Mouse (Mus musculus) embryonic stem cell, embryonic (primary cell): ENCODE data around the gene Gpr33.

Experiments
- CTCF ChIA-PET, 4 experiments: fragments of 300-600 bp in 2 of 4; fragments of 350-600 bp in 2 of 4; sonication (Branson Sonifier 250); formaldehyde crosslinking; loops; one replicate each; lab custom pipeline; 2022; ENCODE audit warnings: inconsistent platforms in 2 of 4; lab: Charles Lee
- POLR2A ChIA-PET, 4 experiments: fragments of 300-600 bp in 2 of 4; fragments of 350-600 bp in 2 of 4; sonication (Branson Sonifier 250); formaldehyde crosslinking; loops; one replicate each; lab custom pipeline; 2022; ENCODE audit warnings: antibody characterized with exemption in 4 of 4, inconsistent platforms in 1 of 4; lab: Charles Lee

The Gpr33 gene

GRCm38 (mm10) chr12:52027963-52028362, at the start of gene Gpr33:
Gene Gpr33, minus strand, starts transcription at chr12:52028063.
- CTCF ChIA-PET = interaction anchor here in 1 of 4 experiments (0.5 kb wide), 1 partner anchor 14 kb away, joined by 3 read pairs; no protein-coding TSS in a partner anchor

GRCm38 (mm10) chr12:52049324-52049723, 21.5 kb upstream of the Gpr33 start:
- ChIA-PET POLR2A (no interaction called here), CTCF (no interaction called here)

More at GRCm38 (mm10) chr12:52027963-52028362, at the start of gene Gpr33:
- POLR2A ChIA-PET = no interaction called here

GRCm38 (mm10) chr12:52046371-52046770, 18.5 kb upstream of the Gpr33 start:
- CTCF ChIA-PET = no interaction called here
- POLR2A ChIA-PET = no interaction called here

DNA sequence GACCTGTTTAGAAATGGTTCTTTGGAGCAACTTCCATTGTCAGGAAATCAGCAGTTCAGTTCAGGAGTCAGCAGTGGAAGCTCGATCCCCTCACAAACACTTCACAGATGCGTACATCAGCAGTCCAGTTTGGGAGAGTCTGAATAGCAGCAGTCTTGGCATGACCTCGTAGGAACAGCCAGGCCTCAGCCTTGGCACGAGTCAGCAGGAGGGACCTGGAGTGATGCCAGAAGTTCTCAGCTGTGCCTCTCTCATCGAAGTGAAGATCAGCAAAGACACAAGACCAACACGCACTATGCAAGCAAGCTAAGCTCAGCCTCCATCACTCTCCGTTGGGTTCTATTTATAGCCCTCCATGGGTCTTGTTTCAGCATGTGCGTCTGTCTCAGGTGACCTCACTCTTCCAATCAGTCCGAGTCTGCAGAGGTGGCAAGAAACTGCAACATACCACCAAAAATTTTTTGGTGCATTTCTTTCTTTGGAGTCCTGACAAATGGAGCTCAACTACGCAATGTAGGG, 15.0 kb upstream of the Gpr33 start:
- CTCF ChIA-PET = interaction anchor here in 1 of 4 experiments (0.6 kb wide), 1 partner anchor 595 kb away, joined by 7 read pairs; no protein-coding TSS in a partner anchor
- POLR2A ChIA-PET = no interaction called here

- CTCF ChIA-PET = interaction anchor here in 3 of 4 experiments (0.5 to 1.1 kb wide), 3 partner anchors 27 to 600 kb away, joined by 3 to 4 read pairs (median 4); no protein-coding TSS in a partner anchor
- POLR2A ChIA-PET = no interaction called here
Measured at GRCm38 (mm10) chr12:52038352-52038751, 10.5 kb upstream of the Gpr33 start.

DNA sequence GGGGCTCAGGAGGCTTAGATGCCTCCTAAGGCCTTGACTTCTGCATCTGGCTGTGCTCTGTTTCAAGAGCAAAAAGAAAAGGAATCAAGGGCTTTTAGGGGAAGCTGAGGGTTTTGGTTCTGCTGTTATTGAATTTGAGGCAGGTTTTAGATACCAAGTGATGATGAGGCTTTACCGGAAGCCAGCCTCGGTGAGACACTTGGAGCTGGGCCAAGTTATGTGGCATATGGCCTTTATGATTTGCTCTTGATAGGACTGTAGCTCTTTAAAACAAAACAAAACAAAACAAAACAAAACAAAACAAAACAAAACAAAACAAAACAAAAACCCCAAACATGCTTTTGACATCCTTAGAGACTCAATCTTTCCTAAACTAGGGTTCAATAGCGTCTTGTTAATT, 7.1 kb upstream of the Gpr33 start:
- POLR2A ChIA-PET = no interaction called here
- CTCF ChIA-PET = no interaction called here

GRCm38 (mm10) chr12:52032276-52032675, 4.4 kb upstream of the Gpr33 start:
- ChIA-PET POLR2A (interaction anchor here in 1 of 4 experiments (2.0 kb wide), 1 partner anchor 26 kb away, joined by 7 read pairs; the partner anchor contains the start of gene Dtd2), CTCF (interaction anchor here in 1 of 4 experiments (0.6 kb wide), 1 partner anchor 35 kb away, joined by 4 read pairs; no protein-coding TSS in a partner anchor)

DNA sequence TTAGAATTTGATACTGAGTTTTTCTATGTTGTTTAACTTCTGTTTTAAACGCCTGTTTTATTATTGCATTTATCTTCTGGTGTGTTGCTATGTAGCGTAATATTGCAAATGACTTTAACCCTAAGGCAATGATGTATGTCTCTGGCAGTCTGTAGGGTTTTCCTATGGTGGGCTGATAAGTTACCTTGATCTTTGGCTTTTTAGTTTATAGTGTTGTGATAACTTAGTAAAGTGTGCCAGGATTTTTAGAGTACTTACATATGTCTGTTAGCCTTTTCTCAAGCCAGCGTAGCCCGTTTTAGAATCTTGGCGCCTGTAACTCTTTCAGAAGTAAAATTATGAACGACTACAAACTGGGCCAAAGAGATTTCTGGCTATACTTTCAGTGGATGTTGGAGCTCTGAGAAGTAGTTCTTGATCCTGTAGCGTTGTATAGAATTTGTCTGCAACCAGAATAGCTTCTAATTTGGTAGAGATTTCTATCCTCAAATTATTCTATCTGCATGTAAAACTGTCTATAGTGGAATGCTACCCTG, 13.3 kb downstream of the Gpr33 start:
- ChIA-PET CTCF (interaction anchor here in 1 of 4 experiments (0.9 kb wide), 1 partner anchor 13 kb away, joined by 3 read pairs; no protein-coding TSS in a partner anchor), POLR2A (interaction anchor here in 1 of 4 experiments (1.5 kb wide), 1 partner anchor 8 kb away, joined by 8 read pairs; the partner anchor contains the start of gene Dtd2)

GRCm38 (mm10) chr12:52014044-52014443, 13.8 kb downstream of the Gpr33 start:
- POLR2A ChIA-PET = interaction anchor here in 2 of 4 experiments (0.6 to 1.5 kb wide), 6 partner anchors 8 to 484 kb away, joined by 3 to 8 read pairs (median 4); partner anchors contain the start of gene Dtd2 (in 1 of the 2)
- CTCF ChIA-PET = interaction anchor here in 3 of 4 experiments (0.6 to 0.9 kb wide), 7 partner anchors 13 to 1589 kb away, joined by 3 to 15 read pairs (median 3); partner anchors contain the start of gene Gpr33 (in 1 of the 3)

DNA sequence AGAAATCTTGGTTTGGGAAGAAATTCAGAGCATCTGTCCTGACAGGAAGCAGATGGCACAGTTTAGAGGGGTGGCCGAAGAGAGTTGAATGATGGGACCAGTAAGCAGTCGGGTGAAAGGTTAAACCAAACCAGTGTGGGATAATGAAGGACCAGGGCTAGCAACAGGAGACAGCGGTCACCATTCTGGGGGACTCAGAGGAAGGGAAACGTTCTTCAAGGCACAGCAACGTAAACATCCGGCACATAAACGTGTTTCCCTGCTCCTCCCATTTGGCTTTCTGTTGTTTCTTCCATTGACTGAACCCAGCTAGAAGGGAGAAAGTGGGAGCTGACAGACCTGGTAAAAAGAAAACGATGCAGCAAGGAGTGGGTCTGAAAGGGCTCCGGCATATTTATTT, 14.6 kb downstream of the Gpr33 start:
- CTCF ChIA-PET = no interaction called here

DNA sequence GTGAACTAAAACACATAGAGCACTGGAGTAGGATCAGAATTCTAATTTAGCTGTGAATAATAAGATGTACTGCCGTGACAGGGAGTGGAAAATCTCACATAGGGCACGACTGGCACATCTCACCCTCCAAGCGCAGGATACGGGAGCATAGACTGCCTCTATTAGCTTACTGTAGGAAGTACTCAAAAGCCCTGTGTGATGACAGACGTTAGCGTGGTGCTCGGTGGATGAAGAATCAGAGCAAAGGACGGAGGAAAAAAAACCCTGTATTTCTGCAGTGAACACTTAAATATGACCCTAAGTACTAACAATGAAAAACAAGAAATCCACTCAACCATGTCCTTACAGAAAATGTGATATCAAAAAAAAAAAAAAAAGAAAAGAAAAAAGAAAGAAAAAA, 15.7 kb downstream of the Gpr33 start:
- POLR2A ChIA-PET = no interaction called here
- CTCF ChIA-PET = interaction anchor here in 1 of 4 experiments (1.0 kb wide), 1 partner anchor 629 kb away, joined by 4 read pairs; no protein-coding TSS in a partner anchor

More for the DNA sequence above, 14.6 kb downstream of the Gpr33 start:
- POLR2A ChIA-PET = no interaction called here

GRCm38 (mm10) chr12:52010630-52010961, 17.3 kb downstream of the Gpr33 start:
- POLR2A ChIA-PET = interaction anchor here in 1 of 4 experiments (0.8 kb wide), 1 partner anchor 9 kb away, joined by 3 read pairs; no protein-coding TSS in a partner anchor

DNA sequence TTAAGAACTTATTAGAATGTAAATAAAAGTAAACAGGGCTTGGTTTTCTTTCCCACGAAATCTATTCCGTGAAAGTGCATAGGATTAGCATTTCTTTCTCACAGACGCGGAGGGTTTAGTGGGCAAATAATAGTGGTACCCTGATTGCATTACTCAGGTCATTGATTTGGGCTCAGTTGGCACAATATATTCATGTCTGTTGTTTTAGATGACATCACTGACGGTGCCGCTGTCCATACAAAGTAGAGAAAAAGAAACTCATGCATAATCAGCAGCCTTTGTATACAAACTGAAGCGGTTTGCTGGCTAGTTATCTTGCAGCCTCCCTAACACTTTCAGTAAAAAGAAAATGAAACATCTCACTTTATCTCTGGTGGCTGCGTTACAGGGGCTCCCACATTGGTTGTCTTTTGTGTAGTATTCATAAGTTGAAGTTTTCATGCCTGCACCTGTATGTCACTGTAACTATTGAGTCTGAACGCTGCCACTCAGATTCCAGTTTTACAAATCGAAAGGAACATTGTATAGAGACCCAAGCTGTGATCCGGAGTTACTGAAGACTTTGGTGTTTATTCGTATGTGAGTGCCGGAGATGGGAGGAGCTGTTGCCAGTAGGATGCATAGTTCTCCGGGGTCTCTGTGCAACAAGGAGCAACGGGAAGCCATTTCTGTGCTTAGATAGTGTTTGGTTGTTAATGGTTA, 17.8 kb downstream of the Gpr33 start:
- CTCF ChIA-PET = interaction anchor here in 3 of 4 experiments (0.7 to 1.8 kb wide), 3 partner anchors 8 to 30 kb away, joined by 4 to 6 read pairs (median 5); no protein-coding TSS in a partner anchor
- POLR2A ChIA-PET = interaction anchor here in 1 of 4 experiments (0.8 kb wide), 1 partner anchor 9 kb away, joined by 3 read pairs; no protein-coding TSS in a partner anchor

More at GRCm38 (mm10) chr12:52010630-52010961, 17.3 kb downstream of the Gpr33 start:
- CTCF ChIA-PET = interaction anchor here in 3 of 4 experiments (0.7 to 1.8 kb wide), 5 partner anchors 9 to 30 kb away, joined by 3 to 6 read pairs (median 4); no protein-coding TSS in a partner anchor

DNA sequence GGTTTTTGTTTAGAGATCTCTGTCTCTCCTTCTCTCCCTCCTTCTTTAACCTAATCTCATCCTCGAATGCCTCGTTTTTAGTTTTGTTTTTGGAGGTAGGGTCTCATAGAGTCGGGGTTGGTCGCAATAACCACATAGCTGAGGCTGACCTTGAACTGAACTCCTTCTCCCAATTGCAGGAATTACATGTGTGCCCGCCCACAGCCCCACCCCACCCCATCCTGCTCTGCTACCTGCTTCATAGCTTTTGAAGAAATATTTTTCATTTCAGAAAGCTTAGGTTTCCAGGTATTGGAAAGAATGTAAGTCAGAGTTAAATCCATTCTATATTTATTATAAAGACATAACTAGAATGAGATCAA, 21.2 kb downstream of the Gpr33 start:
- CTCF ChIA-PET = interaction anchor here in 2 of 4 experiments (0.6 to 1.4 kb wide), 2 partner anchors 35 to 501 kb away, joined by 4 to 15 read pairs (median 6); partner anchors contain the start of gene Heatr5a (in 2 of the 2)
- POLR2A ChIA-PET = interaction anchor here (0.6 to 4.4 kb wide), 75 partner anchors 8 to 829 kb away, joined by 3 to 42 read pairs (median 4); partner anchors contain the start of genes Heatr5a (in 4 of the 4), Nubpl (in 3 of the 4), Strn3 (in 2 of the 4) and Arhgap5 (in 1 of the 4)

DNA sequence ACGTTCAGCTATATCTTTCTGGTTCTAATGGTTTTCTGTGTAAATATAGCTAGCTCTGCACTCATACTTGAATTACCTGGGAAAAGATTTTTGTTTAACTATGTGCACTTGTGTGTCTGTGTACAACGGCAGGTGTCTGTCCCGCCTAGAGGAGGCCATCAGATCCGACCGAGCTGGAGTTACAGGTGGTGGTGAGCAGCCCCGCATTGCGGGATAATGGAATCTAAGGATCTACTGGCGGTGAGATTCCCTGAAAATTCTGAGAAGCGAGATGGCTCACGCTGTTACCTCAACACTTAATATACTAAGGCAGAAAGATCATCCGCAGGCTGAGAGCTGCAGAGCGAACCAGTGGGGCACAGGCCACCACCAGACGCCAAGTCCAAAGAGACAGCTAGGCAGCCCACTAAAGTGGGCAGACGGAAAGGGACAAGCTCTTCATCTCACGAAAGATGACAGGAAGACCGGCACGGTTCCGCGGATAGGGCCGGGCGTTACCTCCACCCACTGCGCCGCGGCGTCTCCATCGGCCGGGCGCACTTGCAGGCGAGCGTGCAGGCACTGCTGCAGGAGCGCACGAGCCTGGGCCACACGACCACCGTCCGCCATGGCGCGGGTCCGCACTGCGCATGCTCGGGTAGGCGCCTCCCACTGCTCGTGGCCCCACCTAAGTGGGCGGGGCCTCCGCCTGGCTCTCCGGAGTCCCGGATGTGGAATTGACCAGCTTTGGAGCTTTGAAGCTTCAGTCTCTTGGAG, 21.8 kb downstream of the Gpr33 start, which contains the start of gene Dtd2:
Gene Dtd2 (minus strand): TSS at position 625 of the 756 bp plus-strand sequence.
- CTCF ChIA-PET = interaction anchor here in 3 of 4 experiments (0.5 to 1.4 kb wide), 3 partner anchors 35 to 632 kb away, joined by 3 to 15 read pairs (median 4); partner anchors contain the start of gene Heatr5a (in 2 of the 3)
- POLR2A ChIA-PET = interaction anchor here (0.6 to 4.4 kb wide), 78 partner anchors 8 to 829 kb away, joined by 3 to 42 read pairs (median 4); partner anchors contain the start of genes Heatr5a (in 4 of the 4), Nubpl (in 3 of the 4), Strn3 (in 2 of the 4) and Arhgap5 (in 1 of the 4)

DNA sequence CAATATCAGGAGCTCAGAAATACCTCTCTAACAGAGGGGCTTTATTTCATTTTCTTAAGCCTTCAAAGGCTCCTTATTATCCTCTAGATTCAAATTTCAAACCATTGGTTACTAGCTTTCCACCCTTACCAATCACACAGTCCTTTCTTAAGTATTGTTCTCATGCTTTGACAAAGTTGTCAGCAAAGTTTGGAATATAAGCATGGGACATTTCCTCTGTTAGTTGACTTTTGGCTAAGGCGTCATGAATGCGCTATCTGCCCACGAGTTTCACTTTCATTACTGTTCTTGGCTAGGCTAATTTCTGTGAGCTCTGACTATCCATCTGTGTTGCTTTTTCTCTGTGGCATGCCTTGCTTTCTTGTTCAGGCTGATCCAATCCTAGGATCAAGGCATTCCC, 25.1 kb downstream of the Gpr33 start:
- POLR2A ChIA-PET = interaction anchor here in 2 of 4 experiments (0.9 to 3.1 kb wide), 8 partner anchors 8 to 601 kb away, joined by 3 to 18 read pairs (median 4); partner anchors contain the start of gene Heatr5a (in 2 of the 2)
- CTCF ChIA-PET = interaction anchor here in 1 of 4 experiments (1.3 kb wide), 1 partner anchor 16 kb away, joined by 3 read pairs; no protein-coding TSS in a partner anchor

GRCm38 (mm10) chr12:52001544-52001943, 26.3 kb downstream of the Gpr33 start:
- CTCF ChIA-PET = interaction anchor here (0.6 to 1.5 kb wide), 23 partner anchors 9 to 807 kb away, joined by 3 to 6 read pairs (median 3); partner anchors contain the start of genes Heatr5a (in 2 of the 4) and Strn3 (in 1 of the 4)
- POLR2A ChIA-PET = interaction anchor here in 2 of 4 experiments (0.7 to 3.1 kb wide), 11 partner anchors 9 to 602 kb away, joined by 3 to 18 read pairs (median 4); partner anchors contain the start of gene Heatr5a (in 2 of the 2)
